Mouse (Mus musculus) fat pad, adult 2 months (tissue): ENCODE data around the gene Man2b1.
"Not testable (repeated sequence)": the region's sequence is repeated elsewhere in the genome, so short reads cannot be mapped to it uniquely, and the experiment has no call there.

Experiments used
- DNase-seq: peaks from one replicate; pipeline ENCODE4 v3.0.0-alpha.2; 2011; ENCODE audit warnings: low read depth, low spot score; ENCODE audit errors: extremely low read depth

The Man2b1 gene

DNA sequence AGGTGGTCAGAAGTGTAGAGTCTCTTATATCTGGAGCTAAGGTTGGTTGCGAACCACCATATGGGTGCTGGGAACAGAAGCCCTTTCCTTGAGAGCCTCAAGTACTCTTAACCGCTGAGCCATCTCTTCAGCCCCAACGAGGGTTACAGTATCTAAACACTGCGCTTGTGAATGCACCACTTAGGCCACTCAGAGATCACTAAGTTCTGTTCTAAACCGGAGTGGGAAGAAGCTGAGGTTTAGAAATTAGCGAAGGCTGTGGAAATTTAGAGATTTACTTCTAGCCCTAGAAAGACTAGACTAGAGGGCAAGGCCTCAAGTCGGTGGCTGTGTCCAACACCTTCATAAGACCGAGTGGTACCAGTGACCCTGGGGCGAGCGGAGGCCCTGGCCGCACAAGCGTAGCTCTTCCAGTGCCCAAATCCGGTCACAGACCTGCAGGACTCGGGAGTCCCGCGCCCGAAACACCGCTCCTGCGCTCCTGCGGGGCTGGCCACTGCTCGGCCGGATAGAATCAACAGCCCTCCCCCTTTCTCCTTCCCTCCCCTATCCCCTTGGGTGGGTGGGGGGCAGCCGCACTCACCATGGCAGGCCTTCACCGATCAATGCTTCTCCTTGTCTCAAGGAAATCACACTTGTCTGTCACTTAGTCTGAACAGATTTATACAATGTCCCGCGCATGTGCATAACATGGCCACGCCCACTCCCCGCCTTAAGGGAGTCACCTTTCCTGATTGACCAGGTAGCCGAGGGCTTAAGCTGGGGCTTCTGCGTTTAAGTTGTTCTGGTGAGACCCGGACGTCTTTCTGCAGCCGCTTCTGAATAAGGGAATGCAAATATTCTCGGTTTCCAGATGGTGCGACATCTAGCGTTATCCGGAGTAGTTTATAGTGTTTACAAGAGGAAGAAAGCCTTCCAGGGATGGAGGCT is 36.2 kb downstream of the Man2b1 start:
- peak; percentile 59 for DNase-seq

DNA sequence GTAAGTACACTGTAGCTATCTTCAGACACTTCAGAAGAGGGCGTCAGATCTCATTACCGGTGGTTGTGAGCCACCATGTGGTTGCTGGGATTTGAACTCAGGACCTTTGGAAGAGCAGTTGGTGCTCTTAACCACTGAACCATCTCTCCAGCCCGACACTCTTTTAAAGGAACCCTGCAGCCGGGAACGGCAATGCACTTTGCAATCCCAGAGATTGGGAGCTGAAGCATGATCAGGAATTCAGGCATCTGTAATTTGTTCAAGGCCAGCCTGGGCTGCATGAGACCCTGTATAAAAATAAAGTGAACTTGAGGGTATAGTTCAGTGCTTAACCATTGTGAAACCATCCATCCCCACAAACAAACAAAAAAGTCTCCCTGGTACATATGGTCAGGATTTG is 37.2 kb downstream of the Man2b1 start:
- not testable (repeated sequence) for DNase-seq

DNA sequence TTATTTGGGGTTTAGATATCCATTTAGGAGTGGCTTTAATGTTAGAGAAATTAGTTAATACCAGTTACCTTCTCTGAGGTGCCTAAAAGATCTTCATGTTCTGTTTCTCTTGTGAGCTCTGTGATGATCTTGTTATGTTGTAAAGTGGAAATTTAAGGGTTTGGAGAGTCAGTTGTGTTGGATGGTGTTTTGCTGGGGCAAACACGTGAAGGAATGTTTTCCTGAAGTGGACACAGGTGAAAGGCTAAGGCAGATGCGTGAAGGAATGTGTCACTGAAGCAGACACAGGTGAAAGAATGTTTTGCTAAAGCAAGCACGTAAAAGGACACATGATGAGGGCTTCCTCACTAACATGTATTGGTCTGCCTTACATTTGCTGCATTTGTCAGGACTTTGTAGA is 39.9 kb downstream of the Man2b1 start, which contains the start of gene Zfp791:
TSS of gene Zfp791 (minus strand) at position 101 of the 400 bp plus-strand sequence.
- no peak for DNase-seq

DNA sequence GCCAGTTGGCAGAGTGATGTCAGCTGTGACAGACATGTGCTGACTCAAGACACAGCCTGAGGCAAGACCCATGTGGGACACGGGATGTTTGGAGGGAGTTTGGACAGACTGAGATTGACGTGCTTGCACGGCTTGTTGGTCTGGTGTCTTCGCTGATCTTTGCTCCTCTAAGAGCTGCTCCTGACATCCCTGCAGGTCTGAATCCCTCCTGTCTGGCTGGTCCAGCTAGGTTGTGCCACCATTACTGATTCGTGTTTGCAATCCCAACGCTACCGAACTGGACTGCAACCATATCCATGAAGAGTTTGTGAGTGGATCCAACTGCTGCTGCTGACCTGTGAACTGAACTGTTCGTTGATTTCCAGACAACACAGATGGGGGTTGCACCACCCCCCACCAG is 40.6 kb downstream of the Man2b1 start:
- DNase-seq = no peak

- DNase-seq = no peak
Measured at GRCm38 (mm10) chr8:85132335-85132734, 49.3 kb downstream of the Man2b1 start.

GRCm38 (mm10) chr8:85135690-85136089 is 52.6 kb downstream of the Man2b1 start:
- DNase-seq = not testable (repeated sequence)

- DNase-seq = no peak
Measured at GRCm38 (mm10) chr8:85142516-85142915, 59.4 kb downstream of the Man2b1 start.
